Comparison of ENCODE assay signal across 1 mouse cellular context in genomic region chr9:43777362-43778360, GRCm38 (mm10).
TF ChIP-seq lines count a peak whose summit lies in the region.

No protein-coding gene starts in this region.

TF ChIP-seq in CH12.LX, 34 proteins besides CTCF, POLR2A, EP300 and RAD21 (continued from another document):
- TF ChIP-seq JUND (conservative IDR thresholded peaks at IDR 0.05; ENCODE audit: low read depth, low read length) (no peak), ETS1 (conservative IDR thresholded peaks at IDR 0.05; ENCODE audit: low read depth, low read length) (no peak; the same call in 1 of the 2 replicates)
